Mouse (Mus musculus) CH12.LX (cell line): ENCODE data around the gene Slc10a7. TPM values are rescaled to one million over a fixed set of nuclear protein-coding genes. Genes with fewer than 3 reads are reported as not detected.
A peak's percentile ranks its signal among the peaks of the same experiment; 100 is the strongest.

ENCODE experiments used
- DNase-seq: peaks from one replicate; pipeline ENCODE4 v3.0.0-alpha.2; 2013; ENCODE audit errors: extremely low read depth
- H3K27ac ChIP-seq: 2 replicates; pipeline ENCODE4 v1.5.1; 2012; ENCODE audit warnings: low read depth, mild to moderate bottlenecking, control low read depth, moderate library complexity; ENCODE audit not compliant: insufficient read depth
- H3K27me3 ChIP-seq: replicated peaks from 2 replicates; pipeline ENCODE3; 2012; ENCODE audit warnings: inconsistent platforms
- H3K36me3 ChIP-seq, 2 experiments: replicated peaks in 1 of 2; 2 replicates each; pipeline versions ENCODE3 to v1.6.1; 2012; ENCODE audit warnings: inconsistent platforms in 1 of 2, low read length in 1 of 2, mild to moderate bottlenecking in 1 of 2, mixed read lengths in 1 of 2, moderate library complexity in 1 of 2; ENCODE audit not compliant: control insufficient read depth in 1 of 2, insufficient read depth in 1 of 2
- H3K4me1 ChIP-seq, 2 experiments: 2 replicates each; pipeline ENCODE4 v1.6.1; 2012; ENCODE audit warnings: inconsistent platforms in 1 of 2, moderate library complexity in 1 of 2; ENCODE audit not compliant: insufficient read depth in 2 of 2, control insufficient read depth in 1 of 2
- H3K4me2 ChIP-seq: 2 replicates; pipeline ENCODE4 v1.6.1; 2012; ENCODE audit warnings: low read depth, mild to moderate bottlenecking, control low read depth; ENCODE audit not compliant: poor library complexity, insufficient read depth, severe bottlenecking
- H3K4me3 ChIP-seq, 3 experiments: fragments of 150-350 bp in 1 of 3; sonication (generic) in 1 of 3; replicated peaks in 1 of 3; 2 replicates each; pipeline versions ENCODE3 to v1.5.1; 2011 to 2012; ENCODE audit warnings: low read depth in 2 of 3, low read length in 2 of 3, mild to moderate bottlenecking in 2 of 3, moderate library complexity in 2 of 3, control low read depth in 1 of 3, improper control_type of control experiment in 1 of 3, inconsistent platforms in 1 of 3, mixed read lengths in 1 of 3; ENCODE audit not compliant: poor library complexity in 1 of 3
- H3K79me2 ChIP-seq: replicated peaks from 2 replicates; pipeline ENCODE4 v1.6.1; 2012; ENCODE audit warnings: mild to moderate bottlenecking, moderate library complexity; ENCODE audit not compliant: control insufficient read depth, poor library complexity, insufficient read depth, severe bottlenecking; ENCODE audit errors: extremely low read depth
- H3K9ac ChIP-seq: 2 replicates; pipeline ENCODE4 v1.6.1; 2012; ENCODE audit warnings: low read depth, mild to moderate bottlenecking, control low read depth, moderate library complexity; ENCODE audit not compliant: insufficient read depth
- H3K9me3 ChIP-seq: replicated peaks from 2 replicates; pipeline ENCODE3; 2012; ENCODE audit warnings: low read length, inconsistent platforms, mixed read lengths
- CHD2 ChIP-seq: IDR thresholded peaks from 2 replicates; pipeline ENCODE4 v1.6.1; 2011; ENCODE audit warnings: low read length, improper control_type of control experiment
- CTCF ChIP-seq, 2 experiments: IDR thresholded peaks in 1 of 2; conservative IDR thresholded peaks in 1 of 2; 2 replicates each; pipeline ENCODE4 v1.5.1; 2011 to 2012; ENCODE audit warnings: low read depth in 2 of 2, low read length in 2 of 2, improper control_type of control experiment in 1 of 2, inconsistent platforms in 1 of 2, mild to moderate bottlenecking in 1 of 2, moderate library complexity in 1 of 2
- ETS1 ChIP-seq: conservative IDR thresholded peaks from 2 replicates; pipeline ENCODE4 v1.6.1; 2012; ENCODE audit warnings: low read depth, mild to moderate bottlenecking, inconsistent platforms, low read length, improper control_type of control experiment, moderate library complexity
- IRF4 ChIP-seq: IDR thresholded peaks from 2 replicates; pipeline ENCODE4 v1.6.1; 2014; ENCODE audit warnings: low read depth, mild to moderate bottlenecking, inconsistent platforms, low read length, improper control_type of control experiment
- JUN ChIP-seq: IDR thresholded peaks from 2 replicates; pipeline ENCODE4 v1.6.1; 2011; ENCODE audit warnings: low read depth, mild to moderate bottlenecking, low read length, improper control_type of control experiment, moderate library complexity; ENCODE audit not compliant: insufficient read depth
- JUND ChIP-seq: conservative IDR thresholded peaks from 2 replicates; pipeline ENCODE4 v1.6.1; 2011; ENCODE audit warnings: low read depth, low read length, improper control_type of control experiment
- KAT2A ChIP-seq: IDR thresholded peaks from 2 replicates; pipeline ENCODE4 v1.6.1; 2012; ENCODE audit warnings: low read length, improper control_type of control experiment, inconsistent platforms; ENCODE audit not compliant: insufficient replicate concordance
- MAX ChIP-seq: IDR thresholded peaks from 2 replicates; pipeline ENCODE4 v1.6.1; 2011; ENCODE audit warnings: low read length, improper control_type of control experiment
- MEF2A ChIP-seq: IDR thresholded peaks from 2 replicates; pipeline ENCODE4 v1.6.1; 2014; ENCODE audit warnings: low read depth, mild to moderate bottlenecking, inconsistent platforms, low read length, improper control_type of control experiment, borderline replicate concordance
- NELFE ChIP-seq: IDR thresholded peaks from 2 replicates; pipeline ENCODE4 v1.6.1; 2011; ENCODE audit warnings: low read depth, low read length, improper control_type of control experiment
- PAX5 ChIP-seq: IDR thresholded peaks from 2 replicates; pipeline ENCODE4 v1.6.1; 2012; ENCODE audit warnings: low read length, inconsistent platforms, mixed read lengths
- POLR2A ChIP-seq: IDR thresholded peaks from 2 replicates; pipeline ENCODE4 v1.6.1; 2011; ENCODE audit warnings: low read depth, mild to moderate bottlenecking, improper control_type of control experiment, low read length
- RAD21 ChIP-seq: IDR thresholded peaks from 2 replicates; pipeline ENCODE4 v1.6.1; 2011; ENCODE audit warnings: low read depth, mild to moderate bottlenecking, low read length, improper control_type of control experiment, moderate library complexity
- SMC3 ChIP-seq: IDR thresholded peaks from 2 replicates; pipeline ENCODE4 v1.6.1; 2011; ENCODE audit warnings: low read depth, low read length, improper control_type of control experiment
- TBP ChIP-seq: conservative IDR thresholded peaks from 2 replicates; pipeline ENCODE4 v1.6.1; 2011; ENCODE audit warnings: low read depth, low read length, improper control_type of control experiment
- TCF12 ChIP-seq: IDR thresholded peaks from 2 replicates; pipeline ENCODE4 v1.6.1; 2014; ENCODE audit warnings: low read depth, mild to moderate bottlenecking, inconsistent platforms, low read length, improper control_type of control experiment
- UBTF ChIP-seq: IDR thresholded peaks from 2 replicates; pipeline ENCODE4 v1.6.1; 2012; ENCODE audit warnings: low read depth, mild to moderate bottlenecking, inconsistent platforms, low read length, improper control_type of control experiment, moderate library complexity
- ZC3H11A ChIP-seq: IDR thresholded peaks from 2 replicates; pipeline ENCODE4 v1.6.1; 2012; ENCODE audit warnings: low read depth, mild to moderate bottlenecking, inconsistent platforms, low read length, improper control_type of control experiment
- ZKSCAN1 ChIP-seq: IDR thresholded peaks from 2 replicates; pipeline ENCODE4 v1.6.1; 2012; ENCODE audit warnings: low read depth, inconsistent platforms, low read length, improper control_type of control experiment, borderline replicate concordance
- ZMIZ1 ChIP-seq: IDR thresholded peaks from 2 replicates; pipeline ENCODE4 v1.6.1; 2012; ENCODE audit warnings: low read depth, mild to moderate bottlenecking, inconsistent platforms, low read length, improper control_type of control experiment
- ZNF384 ChIP-seq: IDR thresholded peaks from 2 replicates; pipeline ENCODE4 v1.6.1; 2012; ENCODE audit warnings: low read depth, low read length, improper control_type of control experiment, inconsistent platforms
- dilution Hi-C: fragments of 300-500 bp; cut with MboI; formaldehyde crosslinking; loops from 2 replicates; pipeline ENCODE4 v1.14.3; 2020; ENCODE audit warnings: low sequenced_read_pairs; ENCODE audit not compliant: extremely low pct_unique_long_range_greater_than_20kb, extremely low pct_ligation_motif_present
- in situ Hi-C: fragments of 300-500 bp; cut with MboI; formaldehyde crosslinking; loops from 3 replicates; pipeline ENCODE4 v1.14.3; 2019; ENCODE audit warnings: low sequenced_read_pairs, low pct_ligation_motif_present, low pct_unique_long_range_greater_than_20kb, mixed read lengths
- polyA plus RNA-seq: library from polyadenylated mRNA; unstranded; fragments of >175 nt; gene quantifications from 2 replicates; pipeline ENCODE4 v1.2.1, GENCODE M21; 2012; ENCODE audit warnings: low read depth; ENCODE audit not compliant: insufficient read length
- total RNA-seq, 2 experiments: library from RNA; depleted of rRNA; stranded (reverse); fragments of 300-350 nt in 1 of 2; fragments of >200 nt in 1 of 2; gene quantifications; 2 replicates each; pipeline ENCODE4 v1.2.3; 2012 to 2014

Gene Slc10a7
- total and polyA plus RNA-seq, 3 experiments = 10.8 to 20.4 (median 16.3) TPM

- TF ChIP-seq NELFE (no peak), ZMIZ1 (no peak), TBP (no peak), POLR2A (no peak), IRF4 (no peak), RAD21 (peak; percentile 81), KAT2A (no peak), ZC3H11A (no peak), ZKSCAN1 (no peak), CHD2 (no peak), MAX (no peak), CTCF (conservative IDR thresholded peaks at IDR 0.05 in 1 of 2, IDR thresholded peaks at IDR 0.05 in 1 of 2; ENCODE audit: low read depth in 2 of 2, low read length in 2 of 2) (peak; percentile 30 to 77; a peak in 3 of 4 replicates), JUND (no peak), ETS1 (no peak), ZNF384 (no peak), MEF2A (no peak), SMC3 (peak; percentile 69), PAX5 (no peak), JUN (no peak), UBTF (no peak)
- peaks cover 0 to 4% of the 10 kb centered on the region in 2 experiments; a peak in 1 of 4 replicates for H3K4me1 ChIP-seq
- DNase-seq = peak; percentile 38
- H3K4me2 ChIP-seq = no peak overlapping the region
- peaks cover 0 to 20% of the 10 kb centered on the region in 2 experiments for H3K36me3 ChIP-seq
- H3K9ac ChIP-seq = no peak overlapping the region
- H3K27ac ChIP-seq = no peak overlapping the region
- H3K79me2 ChIP-seq = no peaks in the 10 kb centered on the region
- no peaks in the 10 kb centered on the region for H3K27me3 ChIP-seq
- dilution Hi-C loops = no loop called here
- in situ Hi-C loops = loop anchor here (25.0 kb wide), 1 partner anchor 387 kb away; no protein-coding TSS in a partner anchor
- H3K4me3 ChIP-seq = no peak overlapping the region
- H3K9me3 ChIP-seq = peaks cover 4% of the 10 kb centered on the region
Measured at GRCm38 (mm10) chr8:78648918-78649317, 139.8 kb downstream of the Slc10a7 start.

- peaks cover 0 to 19% of the 10 kb centered on the region in 2 experiments for H3K36me3 ChIP-seq
- H3K79me2 ChIP-seq = no peaks in the 10 kb centered on the region
- H3K27me3 ChIP-seq = no peaks in the 10 kb centered on the region
- TF ChIP-seq CTCF (conservative IDR thresholded peaks at IDR 0.05 in 1 of 2, IDR thresholded peaks at IDR 0.05 in 1 of 2; ENCODE audit: low read depth in 2 of 2, low read length in 2 of 2) (peak in 1 of 2 experiments; percentile 7; a peak in 1 of 4 replicates), TCF12 (no peak)
- TF ChIP-seq, all 38 proteins: peak for 1
- H3K27ac ChIP-seq = no peak overlapping the region
- DNase-seq = no peak
- dilution Hi-C loops (no loop called here), in situ Hi-C loops (no loop called here)
- H3K9me3 ChIP-seq = no peaks in the 10 kb centered on the region
- no peak overlapping the region for H3K9ac ChIP-seq
- H3K4me2 ChIP-seq = no peak overlapping the region
- H3K4me3 ChIP-seq = no peak overlapping the region
- H3K4me1 ChIP-seq = peaks cover 0 to 4% of the 10 kb centered on the region in 2 experiments; a peak in 1 of 4 replicates
Measured at GRCm38 (mm10) chr8:78651670-78652069, 142.5 kb downstream of the Slc10a7 start.
